Mouse (Mus musculus): Measurements from ENCODE around the gene Slc35e2. TPM values are rescaled to one million over a fixed set of nuclear protein-coding genes. Genes with fewer than 3 reads are reported as not detected.

Gene Slc35e2
- total RNA-seq, 2 experiments from 2014 or later: 3.8 to 4.4 TPM

GRCm38 (mm10) chr4:155575521-155575920 lies 25.7 kb upstream of the Slc35e2 start:
- DNase-seq (ENCODE audit: low spot score): no peak

DNA sequence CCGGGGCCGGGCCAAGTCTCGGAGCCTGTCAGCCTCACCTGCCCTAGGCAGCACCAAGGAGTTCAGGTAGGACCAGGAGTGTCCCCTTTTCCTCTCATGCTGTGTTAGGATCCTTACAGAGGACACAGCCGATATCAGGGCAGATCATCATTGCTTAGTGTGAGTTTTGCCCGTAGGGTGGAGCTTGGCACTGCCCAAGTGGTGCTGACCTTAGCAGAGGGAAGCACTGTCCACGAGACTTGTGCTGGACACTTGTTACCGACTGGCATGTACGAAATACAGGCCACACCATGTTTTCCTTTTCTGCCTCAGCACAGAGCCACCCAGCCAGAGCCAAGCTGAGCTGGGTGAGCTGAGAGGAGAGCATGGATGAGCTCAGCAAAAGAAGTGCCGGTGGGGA lies 24.1 kb upstream of the Slc35e2 start:
- DNase-seq (ENCODE audit: low spot score): peak; percentile 67

DNA sequence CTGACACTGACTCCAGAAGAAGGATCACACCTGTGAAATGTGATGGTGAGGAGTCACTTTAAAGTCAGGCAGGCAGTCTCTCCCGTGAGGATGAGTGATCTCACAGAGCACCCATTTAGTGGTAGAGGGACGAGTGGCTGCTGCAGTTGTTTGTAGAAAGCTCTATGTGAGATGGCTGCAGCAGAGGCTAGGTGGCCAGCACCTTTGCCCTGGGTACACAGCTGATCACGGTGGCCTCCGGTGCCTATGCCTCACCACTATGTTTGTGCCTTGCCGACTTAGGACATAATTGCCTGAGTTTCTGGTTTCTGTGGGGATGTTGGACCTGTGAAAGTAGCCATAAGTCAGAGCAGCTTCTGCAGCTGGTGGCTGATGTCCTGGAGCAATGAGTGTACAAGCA lies 23.5 kb upstream of the Slc35e2 start:
- DNase-seq (ENCODE audit: low spot score): no peak

GRCm38 (mm10) chr4:155578336-155579125 lies 22.7 kb upstream of the Slc35e2 start:
- peak; percentile 89 for DNase-seq (ENCODE audit: low spot score)

- DNase-seq (ENCODE audit: low spot score): peak; percentile 63
Measured at GRCm38 (mm10) chr4:155580420-155580819, 20.8 kb upstream of the Slc35e2 start.

DNA sequence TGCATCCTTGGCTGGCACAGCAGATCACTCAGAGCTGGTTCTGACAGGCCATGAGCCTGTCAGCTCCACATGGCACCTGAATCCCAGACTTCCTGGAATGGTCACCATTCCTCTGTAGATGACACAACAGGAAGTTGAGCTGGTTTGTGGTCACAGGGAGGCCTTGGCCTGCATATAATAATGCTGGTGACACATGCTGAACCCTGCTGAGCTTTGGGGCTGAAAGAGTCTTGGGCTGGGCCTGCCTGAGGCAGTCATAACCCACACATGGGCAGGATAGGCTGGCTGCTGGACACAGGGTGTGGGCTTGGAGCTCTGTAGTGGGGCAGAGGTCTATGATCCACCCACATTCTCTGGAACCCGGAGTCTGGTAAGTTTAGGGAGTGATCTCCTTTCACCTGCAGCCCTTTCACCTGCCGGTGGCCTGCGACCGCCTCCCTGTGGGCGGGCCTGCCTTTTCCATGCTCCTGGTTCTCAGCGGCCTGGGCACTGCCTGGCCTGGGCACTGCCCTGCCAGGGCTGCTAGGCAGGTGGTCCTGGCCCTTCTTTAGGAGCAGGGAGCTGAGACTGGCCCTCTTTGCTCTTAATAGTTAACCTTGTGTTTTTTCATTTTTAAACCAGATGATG lies 18.8 kb upstream of the Slc35e2 start:
- no peak for DNase-seq (ENCODE audit: low spot score)

- no peak for DNase-seq (ENCODE audit: low spot score)
Measured at GRCm38 (mm10) chr4:155589356-155589755, 11.9 kb upstream of the Slc35e2 start.

GRCm38 (mm10) chr4:155591012-155591719 lies 10.1 kb upstream of the Slc35e2 start:
- DNase-seq (ENCODE audit: low spot score): no peak

- no peak for DNase-seq (ENCODE audit: low spot score)
Measured at GRCm38 (mm10) chr4:155593780-155594179, 7.4 kb upstream of the Slc35e2 start.

- no peak for DNase-seq (ENCODE audit: low spot score)
Measured at GRCm38 (mm10) chr4:155595777-155596176, 5.4 kb upstream of the Slc35e2 start.

GRCm38 (mm10) chr4:155596606-155597005 lies 4.6 kb upstream of the Slc35e2 start:
- no peak for DNase-seq (ENCODE audit: low spot score)

DNA sequence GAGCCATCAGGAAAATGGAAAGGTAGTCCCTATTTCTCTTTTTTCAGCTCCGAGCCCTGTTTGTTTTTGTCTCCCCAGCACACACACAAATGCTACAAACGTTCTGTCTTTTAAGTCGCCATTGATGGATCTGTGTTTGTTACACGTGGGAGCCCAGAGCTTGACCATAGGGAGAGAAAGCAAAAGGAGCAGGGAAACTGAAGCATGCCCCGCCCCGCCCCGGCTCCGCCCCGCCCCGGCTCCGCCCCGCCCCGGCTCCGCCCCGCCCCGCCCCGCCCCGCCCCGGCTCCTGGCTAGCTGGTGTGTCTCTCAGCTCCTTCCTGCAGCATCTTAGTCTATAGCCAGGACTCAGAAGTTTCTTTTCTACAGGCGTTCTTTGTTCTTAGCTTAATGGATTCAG lies 2.7 kb upstream of the Slc35e2 start:
- no peak for DNase-seq (ENCODE audit: low spot score)

- DNase-seq (ENCODE audit: low spot score): no peak
Measured at GRCm38 (mm10) chr4:155599901-155600825, 1.1 kb upstream of the Slc35e2 start.

- DNase-seq (ENCODE audit: low spot score): no peak
Measured at GRCm38 (mm10) chr4:155601997-155602456, 811 bp downstream of the Slc35e2 start.

GRCm38 (mm10) chr4:155602753-155603152 lies 1.5 kb downstream of the Slc35e2 start:
- DNase-seq (ENCODE audit: low spot score): no peak

- no peak for DNase-seq (ENCODE audit: low spot score)
Measured at GRCm38 (mm10) chr4:155603801-155604200, 2.6 kb downstream of the Slc35e2 start.

DNA sequence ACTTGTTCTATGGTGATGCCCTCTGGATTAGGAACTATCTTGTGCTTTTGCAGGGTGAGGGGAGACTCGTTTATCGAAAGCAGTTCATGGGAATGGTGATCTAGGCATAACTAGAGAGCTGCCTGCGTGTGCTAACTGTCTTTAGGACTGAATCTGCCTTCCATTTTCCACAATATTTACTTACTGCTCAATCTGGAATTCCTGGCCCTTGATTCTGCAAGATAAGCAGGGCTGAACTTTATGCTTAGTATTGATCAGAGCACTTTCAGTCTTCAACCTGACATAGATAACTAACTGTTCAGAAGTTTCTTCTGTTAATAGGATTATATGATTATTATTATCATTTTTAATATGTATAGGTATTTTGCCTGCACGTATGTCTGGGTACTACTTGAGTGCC lies 3.9 kb downstream of the Slc35e2 start:
- no peak for DNase-seq (ENCODE audit: low spot score)

DNA sequence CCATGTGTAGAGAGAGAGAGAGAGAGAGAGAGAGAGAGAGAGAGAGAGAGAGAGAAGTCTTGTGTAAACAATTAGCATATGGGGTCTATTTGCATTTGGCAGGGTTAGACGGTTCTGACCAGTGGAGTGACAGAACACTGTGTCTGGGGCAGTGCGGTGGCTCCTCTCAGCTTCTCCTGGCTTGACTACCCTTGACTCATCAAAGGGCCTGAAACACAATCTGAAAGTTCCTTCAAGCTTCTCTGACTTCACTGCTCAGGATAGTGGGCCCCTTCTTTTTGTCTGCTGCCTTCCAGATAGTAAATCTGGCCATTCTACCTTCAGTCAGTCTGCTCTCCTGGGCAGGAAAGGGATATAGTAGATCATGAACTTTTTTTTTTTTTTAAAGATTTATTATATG lies 5.6 kb downstream of the Slc35e2 start:
- no peak for DNase-seq (ENCODE audit: low spot score)

DNA sequence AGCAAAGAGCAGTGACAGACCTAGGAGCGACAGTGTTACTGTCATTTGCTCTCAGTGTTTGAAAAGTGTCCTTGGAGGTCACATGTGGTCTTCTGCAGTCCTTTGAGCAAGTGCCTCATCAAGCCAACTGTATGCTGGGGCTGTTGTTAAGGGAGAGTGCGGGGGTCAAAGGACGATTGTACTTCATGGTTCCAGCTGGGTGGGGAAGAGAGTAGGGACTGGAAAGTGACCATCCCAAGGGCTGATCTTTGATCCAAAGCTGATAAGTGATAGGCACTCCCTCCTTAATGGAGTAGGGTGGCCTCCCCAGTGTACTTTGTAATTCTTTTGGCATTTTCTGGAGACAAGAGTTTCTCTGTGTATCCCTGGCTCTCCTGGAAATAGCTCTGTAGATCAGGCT lies 10.6 kb downstream of the Slc35e2 start:
- no peak for DNase-seq (ENCODE audit: low spot score)

DNA sequence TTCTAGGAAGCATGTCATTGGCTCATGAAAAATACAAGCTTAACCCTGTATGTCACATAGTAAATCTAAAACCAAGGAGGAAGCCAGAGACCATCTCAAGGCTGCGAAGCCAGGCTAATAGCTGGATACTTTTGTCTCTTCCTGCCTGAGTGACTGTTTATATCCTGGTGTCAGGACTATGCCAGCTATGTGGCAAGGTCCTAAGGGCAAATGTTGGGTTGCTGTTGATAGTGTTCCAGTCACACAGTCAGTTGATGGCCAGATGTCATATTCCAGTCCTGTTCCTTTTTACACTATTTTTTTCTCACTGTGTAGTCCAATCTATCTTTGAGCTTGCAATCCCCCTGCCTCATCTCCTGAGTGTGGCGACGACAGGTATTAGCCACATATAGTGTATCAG lies 12.0 kb downstream of the Slc35e2 start:
- no peak for DNase-seq (ENCODE audit: low spot score)

GRCm38 (mm10) chr4:155618321-155618720 lies 17.1 kb downstream of the Slc35e2 start:
- DNase-seq (ENCODE audit: low spot score): no peak
